Mouse (Mus musculus) c-Kit-positive CD71-positive TER-119-negative erythroid progenitor cells, embryonic 14.5 days (primary cell): ENCODE measurements around the gene Tfpi.
"Not testable (repeated sequence)": the region's sequence is repeated elsewhere in the genome, so short reads cannot be mapped to it uniquely, and the experiment has no call there.

Experiments
- DNase-seq: peaks from one replicate; pipeline ENCODE4 v3.0.0-alpha.2; 2013; ENCODE audit warnings: low read depth

Gene Tfpi

DNA sequence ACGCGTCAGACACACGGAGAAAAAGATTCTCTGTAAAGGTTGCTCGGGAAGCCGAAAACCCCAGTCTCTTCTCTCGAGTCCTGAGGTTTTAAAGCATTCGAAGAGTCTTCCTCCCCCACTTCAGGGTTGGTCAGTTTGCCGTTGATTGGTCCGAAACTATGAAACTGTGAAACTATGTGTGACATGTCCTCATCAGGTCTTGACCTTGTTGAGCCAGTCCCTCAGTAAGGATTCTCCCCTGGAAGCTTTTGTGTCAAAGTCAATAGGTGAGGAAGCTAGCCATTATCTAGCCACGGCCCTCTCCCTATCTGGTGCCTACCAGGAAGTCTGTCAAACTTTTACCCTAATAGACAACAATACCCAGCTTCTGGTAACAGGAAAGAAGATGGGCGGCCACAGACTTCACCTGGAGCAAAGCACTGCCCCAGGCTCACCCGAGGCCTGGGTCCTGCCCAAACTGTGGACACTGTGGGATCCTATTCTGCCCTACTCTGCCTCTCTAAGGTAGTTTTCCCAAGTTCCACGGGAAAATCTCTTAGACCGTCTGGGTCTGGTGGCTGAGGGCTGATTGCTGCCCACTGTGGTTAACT is 2.5 kb downstream of the Tfpi start:
- DNase-seq, result no peak

DNA sequence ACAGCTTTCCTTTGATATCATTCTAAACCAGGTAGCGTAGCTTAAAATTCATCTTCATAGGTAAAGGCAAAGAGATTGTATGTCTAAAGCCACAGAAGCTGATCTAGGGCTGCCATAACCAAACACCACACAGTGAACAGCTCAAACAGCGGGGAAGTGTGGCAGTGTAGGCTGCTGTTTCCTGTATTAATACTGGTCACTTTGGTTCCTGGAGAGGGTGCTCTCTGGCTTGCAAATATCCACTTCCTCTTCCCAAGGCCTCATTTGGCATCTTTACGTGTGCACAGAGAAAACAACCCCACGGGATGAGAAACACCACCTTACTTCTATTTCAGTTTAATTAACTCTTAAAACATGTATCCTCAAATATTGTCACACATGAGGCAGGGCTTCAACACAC is 9.2 kb downstream of the Tfpi start:
- no peak for DNase-seq

- no peak for DNase-seq
Observed at GRCm38 (mm10) chr2:84464956-84465355, 11.6 kb downstream of the Tfpi start.

DNA sequence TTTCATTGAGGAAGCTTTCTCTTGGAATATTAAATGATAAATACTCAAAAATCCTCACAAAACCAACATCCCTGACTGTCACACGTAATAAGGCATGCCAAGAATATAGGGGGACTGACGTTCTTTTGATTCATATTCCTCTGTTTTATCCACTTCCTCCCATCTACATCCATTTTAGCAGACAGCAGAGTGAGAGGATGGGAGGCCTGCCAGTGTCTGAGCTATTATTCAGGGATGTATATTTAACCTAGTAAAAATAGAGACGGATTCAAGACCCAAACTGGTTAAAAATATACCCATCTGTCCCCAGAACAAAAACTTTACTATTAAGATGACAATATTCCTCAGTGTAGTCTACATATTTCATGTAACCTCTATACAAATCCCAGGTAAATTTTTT is 14.2 kb downstream of the Tfpi start:
- no peak for DNase-seq

DNA sequence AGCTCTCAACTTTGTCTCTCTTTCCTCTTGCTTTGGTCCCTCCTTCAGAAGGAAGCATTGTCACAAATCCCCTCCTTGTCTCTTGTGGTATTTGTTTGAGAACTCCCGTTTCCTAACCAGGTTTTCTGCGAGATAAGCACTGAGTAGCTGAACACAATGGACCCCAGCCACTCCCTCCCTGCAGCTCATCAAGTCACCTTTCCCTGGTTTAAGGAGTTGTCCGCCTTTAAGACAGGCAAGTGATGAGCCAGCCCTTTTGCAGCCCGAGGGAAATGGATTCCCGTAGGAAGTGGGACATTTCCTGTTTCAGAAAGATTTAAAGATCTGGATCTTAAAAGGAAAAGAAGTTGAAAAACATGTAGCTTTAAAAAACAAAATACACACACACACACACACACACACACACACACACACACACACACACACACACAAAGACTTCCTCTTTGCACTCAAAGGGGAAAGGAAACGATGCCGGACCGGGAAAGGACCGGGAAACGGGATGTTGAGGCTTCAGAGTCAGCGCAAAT is 16.9 kb downstream of the Tfpi start:
- DNase-seq, result no peak

DNA sequence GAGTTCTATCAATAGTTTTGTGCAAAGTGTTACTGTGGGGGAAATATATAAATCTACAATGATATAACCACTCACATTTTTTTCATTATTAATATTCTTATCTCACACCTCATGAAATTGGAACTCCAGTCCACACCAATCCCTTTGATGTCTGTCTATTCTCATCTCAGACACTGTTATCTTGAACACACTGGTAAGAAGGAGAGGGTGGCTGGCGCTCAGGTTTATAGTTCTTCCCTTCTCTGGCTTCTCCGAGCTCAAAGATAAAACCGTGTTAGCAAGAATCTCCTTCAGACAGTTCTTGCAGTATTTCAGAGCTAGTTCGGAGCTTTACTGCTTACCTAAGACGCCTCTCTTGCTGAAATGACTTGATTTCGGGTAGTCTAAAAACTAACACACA is 19.4 kb downstream of the Tfpi start:
- DNase-seq, result no peak

DNA sequence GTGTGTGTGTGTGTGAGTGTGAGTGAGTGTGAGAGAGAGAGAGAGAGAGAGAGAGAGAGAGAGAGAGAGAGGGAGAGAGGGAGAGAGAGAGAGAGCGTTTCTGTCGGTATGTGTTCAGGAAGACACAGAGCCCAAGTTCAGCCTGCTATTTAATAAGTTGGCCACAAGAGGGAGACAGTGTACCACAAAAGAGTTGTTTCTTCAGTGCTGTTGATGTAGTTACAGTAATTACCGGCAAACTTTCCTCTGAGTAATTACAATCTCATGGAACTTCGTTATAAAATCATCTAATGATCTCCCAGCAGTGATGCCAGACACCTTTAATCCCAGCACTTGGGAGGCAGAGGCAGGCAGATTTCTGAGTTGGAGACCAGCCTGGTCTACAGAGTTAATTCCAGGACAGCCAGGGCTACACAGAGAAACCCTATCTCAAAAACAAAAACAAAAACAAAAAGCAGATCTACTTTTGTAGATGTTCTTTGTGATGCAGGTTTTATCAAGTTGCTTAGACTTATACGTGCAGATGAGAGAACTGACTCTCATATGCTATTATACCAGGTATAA is 21.3 kb downstream of the Tfpi start:
- DNase-seq, result peak; percentile 84

DNA sequence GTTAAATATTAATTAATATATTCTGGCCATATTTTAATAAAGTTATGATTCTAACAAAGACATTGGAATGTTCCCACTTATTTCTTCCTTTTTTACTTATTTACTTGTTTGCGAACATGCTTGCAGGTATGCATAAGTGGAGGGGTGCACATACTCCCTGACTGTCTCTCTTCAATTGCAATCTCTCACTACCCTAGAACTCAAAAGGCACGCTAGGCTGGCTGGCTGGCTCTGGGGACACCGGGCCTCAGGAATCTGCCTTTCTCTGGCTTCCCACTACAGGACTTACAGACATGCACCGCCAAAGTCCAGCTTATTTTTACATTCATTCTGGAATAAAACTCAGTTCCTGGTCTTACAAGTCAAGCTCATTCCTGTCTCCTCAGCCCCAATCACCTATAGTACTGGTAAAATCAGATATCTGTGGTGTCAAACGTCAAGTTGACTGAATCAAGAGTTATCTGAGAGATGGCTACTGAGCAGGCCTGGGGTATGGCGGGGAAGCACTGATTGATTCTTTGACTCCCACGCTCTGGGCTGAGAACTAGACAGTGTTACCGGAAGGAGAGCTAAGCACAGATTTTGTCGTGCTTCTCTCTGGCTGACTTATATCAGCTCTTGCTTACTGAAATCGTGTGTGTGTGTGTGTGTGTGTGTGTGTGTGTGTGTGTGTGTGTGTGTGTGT is 21.9 kb downstream of the Tfpi start:
- no peak for DNase-seq

DNA sequence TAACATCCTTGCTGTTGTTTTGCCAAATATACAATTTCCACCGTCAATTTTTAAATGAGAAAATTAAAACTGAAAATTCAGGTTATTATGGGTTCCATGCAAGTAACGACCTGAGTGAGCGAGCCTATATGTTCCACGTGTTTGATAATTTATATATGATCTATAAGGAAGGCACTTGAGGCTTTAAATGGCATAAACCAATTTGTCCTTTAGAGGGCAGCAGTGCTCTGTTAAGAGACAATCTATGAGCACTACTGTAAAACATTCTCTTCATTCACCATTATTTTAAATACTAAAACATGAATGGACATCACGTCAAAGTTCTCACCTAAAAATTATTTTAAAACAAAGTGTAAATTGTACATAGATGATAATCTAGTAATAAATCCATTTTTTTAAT is 22.5 kb downstream of the Tfpi start:
- peak; percentile 75 for DNase-seq

DNA sequence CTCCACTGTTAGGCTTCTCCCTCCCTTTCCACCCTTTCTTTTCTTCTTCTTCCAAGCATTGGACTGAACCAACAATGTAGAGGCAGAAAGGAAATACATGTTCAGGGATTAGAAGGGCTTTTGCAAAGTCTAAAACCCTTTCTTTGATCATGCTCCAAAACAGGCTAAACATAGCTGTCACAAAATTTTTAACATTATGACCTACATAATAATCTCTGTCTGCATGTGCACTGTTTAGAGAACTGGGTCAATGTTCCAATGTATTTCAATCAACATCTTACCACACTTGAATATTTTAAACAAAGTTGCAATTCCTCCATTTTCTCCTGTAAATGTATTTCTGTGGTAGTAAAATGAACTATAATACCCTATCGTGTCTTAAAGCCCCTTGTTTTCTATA is 31.1 kb downstream of the Tfpi start:
- DNase-seq, result no peak

DNA sequence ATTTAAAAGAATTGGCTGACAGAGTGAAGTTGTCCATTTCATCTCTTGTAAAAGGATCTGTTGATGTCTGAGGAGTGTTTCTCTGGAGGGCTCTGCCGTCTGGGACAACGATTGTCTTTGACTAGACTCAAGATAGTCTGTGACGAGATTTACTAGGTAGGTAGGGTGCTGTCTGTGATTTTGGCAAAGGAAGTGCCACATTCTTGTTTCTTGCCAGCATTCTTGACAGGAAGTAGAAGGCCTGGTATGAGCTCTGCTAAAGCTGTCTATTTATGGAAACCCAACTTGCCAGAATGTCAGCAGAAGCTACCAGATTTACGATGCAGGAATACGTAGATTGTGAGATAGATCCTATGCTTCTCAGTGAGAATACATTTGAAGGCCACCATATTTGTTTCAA is 34.6 kb downstream of the Tfpi start:
- DNase-seq, result no peak

DNA sequence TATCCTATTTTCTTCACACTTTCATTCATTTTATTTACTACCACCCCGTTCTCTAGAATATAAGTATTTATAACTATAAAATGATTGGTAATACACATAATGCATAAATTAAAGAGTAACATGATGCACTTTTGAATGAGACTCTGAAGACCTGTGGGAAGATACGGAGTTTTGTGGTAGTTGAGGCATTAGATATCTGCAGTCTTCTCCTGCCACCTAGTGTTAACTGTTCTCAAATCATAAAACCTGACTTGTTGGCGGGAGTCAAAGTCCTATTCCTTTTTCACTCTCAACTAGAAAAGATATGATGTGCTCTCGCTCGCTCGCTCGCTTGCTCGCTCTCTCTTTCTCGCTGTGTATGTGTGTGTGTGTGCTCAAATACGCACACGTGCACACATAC is 46.9 kb downstream of the Tfpi start:
- peak; percentile 54 for DNase-seq

DNA sequence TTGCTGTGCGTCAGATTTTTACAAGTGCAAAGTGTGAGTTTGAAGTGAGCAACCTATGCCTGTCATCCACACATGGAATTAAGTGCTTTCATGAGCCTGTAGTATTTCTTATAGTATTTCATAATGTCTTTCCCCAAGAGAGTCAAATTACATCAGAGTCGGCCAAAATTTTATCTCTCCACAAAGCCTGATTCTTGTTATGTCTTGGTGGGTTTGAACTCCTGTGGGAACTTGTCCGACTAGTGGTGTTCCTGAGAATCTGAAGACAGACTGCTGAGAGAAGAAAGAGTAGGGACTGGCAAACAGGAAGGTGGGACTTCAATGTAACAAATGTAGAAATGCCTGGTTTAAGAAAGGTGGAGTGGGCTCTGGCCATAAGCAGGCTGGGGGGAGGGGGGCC is 47.7 kb downstream of the Tfpi start:
- no peak for DNase-seq

DNA sequence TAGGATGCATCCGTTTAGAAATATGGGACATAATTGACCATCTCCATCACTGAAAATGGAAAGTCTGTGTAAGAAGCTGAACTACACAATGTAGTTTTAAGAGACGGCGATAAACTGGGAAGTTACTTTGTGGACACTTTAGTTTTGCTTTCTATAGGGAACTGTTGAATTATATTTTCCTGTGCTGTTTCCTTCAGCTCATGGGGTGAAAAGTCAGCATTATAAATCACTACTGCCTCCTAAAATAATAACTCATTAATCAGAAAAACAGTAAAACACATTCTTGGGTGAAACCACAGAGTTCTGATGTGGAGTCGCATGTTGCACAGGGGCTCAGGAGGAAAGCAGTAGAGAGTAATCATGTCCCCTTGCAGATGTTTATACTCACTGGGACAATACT is 50.0 kb downstream of the Tfpi start:
- DNase-seq, result no peak

- peak; percentile 54 for DNase-seq
Observed at GRCm38 (mm10) chr2:84425138-84425537, 51.4 kb downstream of the Tfpi start, which contains the start of gene Calcrl. Gene Calcrl (minus strand): TSS chr2:84425411.

GRCm38 (mm10) chr2:84416501-84416900 is 60.1 kb downstream of the Tfpi start:
- no peak for DNase-seq

- DNase-seq, result no peak
Observed at GRCm38 (mm10) chr2:84409796-84410592, 66.6 kb downstream of the Tfpi start.

DNA sequence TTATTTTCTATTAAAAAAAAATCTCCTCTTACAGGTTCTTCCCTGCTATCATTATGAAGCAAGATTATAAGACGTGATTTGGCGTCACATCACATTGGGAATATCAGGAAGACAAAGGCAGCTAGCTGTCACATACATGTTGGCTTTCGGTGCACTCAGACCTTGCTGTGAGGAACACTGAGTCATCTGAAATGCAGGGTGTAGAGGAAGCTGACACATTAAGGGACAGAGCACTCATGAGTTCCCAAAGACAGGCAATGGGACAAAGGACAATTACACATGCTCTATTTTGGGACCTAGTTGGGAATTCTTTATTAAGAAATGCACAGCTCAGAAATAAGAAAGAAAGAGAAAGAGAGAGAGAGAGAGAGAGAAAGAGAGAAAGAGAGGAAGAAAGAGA is 71.7 kb downstream of the Tfpi start:
- no peak for DNase-seq

DNA sequence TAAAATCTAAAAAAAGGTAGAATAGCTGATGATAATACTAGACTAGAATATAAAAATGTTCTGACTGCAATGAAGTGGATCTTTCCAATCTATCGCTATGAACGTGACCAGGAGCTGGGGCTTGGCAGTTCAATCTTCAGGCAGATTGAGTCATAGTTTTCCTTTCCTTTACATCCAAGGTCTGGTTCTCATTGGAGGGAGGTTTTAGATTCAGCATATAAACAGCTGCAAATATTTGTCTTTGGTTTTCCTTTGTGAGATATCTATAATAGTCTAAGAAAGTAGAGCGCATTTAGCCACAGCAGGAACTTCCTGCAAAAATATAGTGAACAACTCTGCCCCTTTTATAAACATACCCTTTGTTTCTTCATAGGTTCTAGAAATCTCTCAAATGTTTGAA is 73.9 kb downstream of the Tfpi start:
- DNase-seq, result no peak

GRCm38 (mm10) chr2:84396557-84396956 is 80.0 kb downstream of the Tfpi start:
- DNase-seq, result no peak

DNA sequence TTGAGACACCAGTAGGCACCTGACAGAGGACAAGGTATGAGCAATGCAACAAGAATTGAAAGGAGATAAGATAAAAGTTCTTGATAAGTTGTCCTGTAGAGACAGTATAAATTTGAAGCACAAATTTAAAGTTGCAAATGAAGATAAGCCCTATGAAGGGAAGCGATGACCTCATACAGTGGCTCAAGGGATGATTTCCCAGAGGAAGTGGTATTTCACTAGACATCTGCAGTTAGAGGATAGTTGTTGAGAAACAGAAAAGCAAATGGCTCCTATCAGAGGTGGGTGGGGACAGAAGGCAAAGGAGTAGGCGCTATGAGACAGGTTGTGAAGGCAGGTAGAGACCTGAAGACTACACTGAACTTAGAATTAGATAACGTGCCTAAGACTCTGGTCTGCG is 83.3 kb downstream of the Tfpi start:
- DNase-seq, result no peak

GRCm38 (mm10) chr2:84389075-84389474 is 87.5 kb downstream of the Tfpi start:
- DNase-seq, result no peak

- DNase-seq, result not testable (repeated sequence)
Observed at GRCm38 (mm10) chr2:84388537-84388936, 88.0 kb downstream of the Tfpi start.
